Mouse (Mus musculus): Measurements from ENCODE around the gene Ugt3a1. TPM values are rescaled to one million over a fixed set of nuclear protein-coding genes. Genes with fewer than 3 reads are reported as not detected.

The Ugt3a1 gene
- total and polyA plus RNA-seq, 3 experiments: not detected

DNA sequence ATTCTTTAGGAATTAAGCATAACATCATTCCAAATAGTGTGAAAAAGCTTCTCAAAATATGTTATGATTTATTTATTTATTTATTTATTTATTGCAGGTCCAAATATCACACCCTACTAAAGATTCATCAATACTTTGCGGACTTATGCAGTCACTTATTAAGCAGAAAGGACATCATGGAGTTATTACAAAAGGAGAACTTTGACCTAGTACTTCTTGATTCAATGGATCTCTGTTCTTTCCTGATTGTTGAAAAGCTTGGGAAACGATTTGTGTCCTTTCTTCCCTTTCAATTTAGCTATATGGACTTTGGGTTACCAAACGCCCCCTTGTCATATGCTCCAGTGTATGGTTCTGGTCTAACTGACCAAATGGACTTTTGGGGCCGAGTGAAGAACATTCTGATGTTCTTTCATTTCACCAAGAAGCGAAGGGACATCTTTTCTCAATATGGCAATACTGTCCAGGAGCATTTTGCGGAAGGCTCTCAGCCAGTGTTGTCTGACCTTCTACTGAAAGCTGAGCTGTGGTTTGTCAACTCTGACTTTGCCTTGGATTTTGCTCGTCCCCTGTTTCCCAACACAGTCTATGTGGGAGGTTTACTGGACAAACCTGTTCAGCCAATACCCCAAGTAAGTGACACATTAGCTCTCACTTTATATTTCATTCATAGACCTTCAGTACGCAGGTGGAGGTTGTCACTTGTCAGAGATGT is 29.4 kb downstream of the Ugt3a1 start:
- H3K4me1 ChIP-seq (ENCODE audit: control insufficient read depth in 1 of 2, insufficient read depth in 2 of 2, low read length in 2 of 2): no peaks in the 10 kb centered on the region
- H3K79me2 ChIP-seq (ENCODE audit: control insufficient read depth, insufficient read depth, low read length, poor library complexity): no peaks in the 10 kb centered on the region
- no peak for DNase-seq (ENCODE audit: low read depth, low spot score)
- H3K36me3 ChIP-seq (ENCODE audit: control insufficient read depth in 1 of 2, insufficient read depth in 2 of 2, low read length in 2 of 2): no peaks in the 10 kb centered on the region
- H3K27me3 ChIP-seq (ENCODE audit: control insufficient read depth in 1 of 2, insufficient read depth in 2 of 2, low read length in 2 of 2): peaks cover 0 to 1% of the 10 kb centered on the region in 2 experiments; a peak in 1 of 4 replicates
- no peak for TF ChIP-seq ELF1 (IDR thresholded peaks at IDR 0.05; ENCODE audit: low read depth, low read length)
- no peaks in the 10 kb centered on the region for H3K9me3 ChIP-seq (replicated peaks; ENCODE audit: insufficient read depth, low read length)
- H3K9ac ChIP-seq (ENCODE audit: control insufficient read depth, low read depth, low read length, poor library complexity, severe bottlenecking): no peak overlapping the region
- H3K27ac ChIP-seq (ENCODE audit: control insufficient read depth, low read depth, low read length): no peak overlapping the region
- H3K4me3 ChIP-seq (ENCODE audit: control insufficient read depth in 1 of 2, insufficient read depth in 1 of 2, low read depth in 2 of 2, low read length in 2 of 2): no peak overlapping the region

DNA sequence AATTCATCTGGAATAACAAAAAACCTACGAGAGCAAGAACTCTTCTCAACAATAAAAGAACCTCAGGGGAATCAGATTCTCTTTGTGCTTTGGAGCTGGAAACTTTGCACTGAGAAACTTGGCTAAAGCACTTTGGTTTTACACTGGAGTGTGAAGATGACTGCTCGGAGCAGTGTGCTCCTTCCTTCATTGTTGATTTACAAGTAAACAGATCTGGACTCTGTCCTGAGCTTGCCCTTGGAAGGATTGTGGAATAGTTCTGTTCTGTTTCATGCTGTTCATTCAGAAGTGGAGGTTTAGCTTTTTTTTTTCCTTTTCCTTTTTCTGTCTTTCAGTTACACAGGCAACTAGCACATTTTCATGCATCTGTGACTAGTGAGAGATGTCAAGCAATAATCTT is 57.9 kb downstream of the Ugt3a1 start:
- no peak for TF ChIP-seq POLR2AphosphoS5 (IDR thresholded peaks at IDR 0.05; ENCODE audit: borderline replicate concordance, low read depth, low read length)
- no peak for TF ChIP-seq MAFK (IDR thresholded peaks at IDR 0.05; ENCODE audit: borderline replicate concordance, low read depth, low read length)
- no peak for TF ChIP-seq ZC3H11A (IDR thresholded peaks at IDR 0.05; ENCODE audit: low read depth, low read length)
- TF ChIP-seq USF1 (IDR thresholded peaks at IDR 0.05; ENCODE audit: low read depth, low read length): no peak
- TF ChIP-seq TAL1 (IDR thresholded peaks at IDR 0.05; ENCODE audit: low read length): no peak
- TF ChIP-seq POLR2AphosphoS2 (IDR thresholded peaks at IDR 0.05; ENCODE audit: low read length): no peak
- TF ChIP-seq JUND (IDR thresholded peaks at IDR 0.05; ENCODE audit: low read depth, low read length): no peak
- TF ChIP-seq RCOR1 (IDR thresholded peaks at IDR 0.05; ENCODE audit: low read depth, low read length): no peak
- no peak for TF ChIP-seq RAD21 (IDR thresholded peaks at IDR 0.05; ENCODE audit: low read depth, low read length)
- TF ChIP-seq TBP (IDR thresholded peaks at IDR 0.05; ENCODE audit: low read depth, low read length): no peak
- TF ChIP-seq CTCF (IDR thresholded peaks at IDR 0.05 in 2 of 3, conservative IDR thresholded peaks at IDR 0.05 in 1 of 3; ENCODE audit: control insufficient read depth in 1 of 3, insufficient read depth in 1 of 3, low read depth in 2 of 3, low read length in 3 of 3, poor library complexity in 1 of 3, severe bottlenecking in 1 of 3): no peak
- Histone ChIP-seq H3K4me3 (ENCODE audit: control insufficient read depth in 1 of 2, insufficient read depth in 1 of 2, low read depth in 2 of 2, low read length in 2 of 2) (no peak overlapping the region), H3K27me3 (ENCODE audit: control insufficient read depth in 1 of 2, insufficient read depth in 2 of 2, low read length in 2 of 2) (no peaks in the 10 kb centered on the region), H3K79me2 (ENCODE audit: control insufficient read depth, insufficient read depth, low read length, poor library complexity) (no peaks in the 10 kb centered on the region), H3K9me3 (replicated peaks; ENCODE audit: insufficient read depth, low read length) (no peaks in the 10 kb centered on the region), H3K4me1 (ENCODE audit: control insufficient read depth in 1 of 2, insufficient read depth in 2 of 2, low read length in 2 of 2) (no peaks in the 10 kb centered on the region), H3K9ac (ENCODE audit: control insufficient read depth, low read depth, low read length, poor library complexity, severe bottlenecking) (no peak overlapping the region), H3K27ac (ENCODE audit: control insufficient read depth, low read depth, low read length) (no peak overlapping the region), H3K36me3 (ENCODE audit: control insufficient read depth in 1 of 2, insufficient read depth in 2 of 2, low read length in 2 of 2) (no peaks in the 10 kb centered on the region)
- no peak for DNase-seq (ENCODE audit: low read depth, low spot score)

DNA sequence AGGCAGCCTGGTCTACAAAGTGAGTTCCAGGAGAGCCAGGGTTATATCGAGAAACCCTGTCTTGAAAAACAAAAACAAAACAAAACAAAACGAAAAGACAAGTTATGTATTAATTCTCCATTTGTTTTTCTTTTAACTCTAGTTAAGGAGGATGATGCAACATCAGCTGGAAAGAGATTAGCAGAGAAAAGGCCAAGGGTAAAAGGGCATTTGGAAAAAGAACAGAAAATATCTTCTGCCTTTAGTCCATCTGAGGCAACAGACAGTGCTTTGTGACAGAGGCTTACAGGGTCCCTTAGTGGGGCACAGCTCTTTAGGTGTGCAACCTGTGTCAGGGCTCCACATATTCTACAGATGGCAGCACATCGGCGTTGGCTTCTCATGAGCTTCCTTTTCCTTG is 58.7 kb downstream of the Ugt3a1 start, which contains the start of gene Ugt3a2:
TSS of gene Ugt3a2 (plus strand) at position 210 of the 400 bp plus-strand sequence.
- TF ChIP-seq SMC3 (IDR thresholded peaks at IDR 0.05; ENCODE audit: low read depth, low read length): no peak
- TF ChIP-seq ZNF384 (IDR thresholded peaks at IDR 0.05; ENCODE audit: low read depth, low read length): no peak
- TF ChIP-seq CHD1 (IDR thresholded peaks at IDR 0.05; ENCODE audit: low read depth, low read length): no peak
- TF ChIP-seq MAFK (IDR thresholded peaks at IDR 0.05; ENCODE audit: borderline replicate concordance, low read depth, low read length): no peak
- no peak for TF ChIP-seq MXI1 (IDR thresholded peaks at IDR 0.05; ENCODE audit: low read depth, low read length)
- TF ChIP-seq TCF12 (IDR thresholded peaks at IDR 0.05; ENCODE audit: low read depth, low read length): no peak
- no peak for TF ChIP-seq POLR2A (IDR thresholded peaks at IDR 0.05; ENCODE audit: control insufficient read depth in 1 of 2, insufficient read depth in 1 of 2, low read depth in 1 of 2, low read length in 2 of 2, poor library complexity in 1 of 2)
- TF ChIP-seq NELFE (IDR thresholded peaks at IDR 0.05; ENCODE audit: low read depth, low read length): no peak
- no peak for TF ChIP-seq ETS1 (IDR thresholded peaks at IDR 0.05; ENCODE audit: low read depth, low read length)
- TF ChIP-seq ZC3H11A (IDR thresholded peaks at IDR 0.05; ENCODE audit: low read depth, low read length): no peak
- no peak for TF ChIP-seq UBTF (IDR thresholded peaks at IDR 0.05; ENCODE audit: borderline replicate concordance, insufficient read depth, low read depth, low read length)
- TF ChIP-seq ZKSCAN1 (IDR thresholded peaks at IDR 0.05; ENCODE audit: low read depth, low read length): no peak
- no peak within 1 kb of the TSS for H3K4me3 ChIP-seq (ENCODE audit: control insufficient read depth in 1 of 2, insufficient read depth in 1 of 2, low read depth in 2 of 2, low read length in 2 of 2)
- H3K4me1 ChIP-seq (ENCODE audit: control insufficient read depth in 1 of 2, insufficient read depth in 2 of 2, low read length in 2 of 2): no peaks in the 10 kb centered on the region
- H3K27ac ChIP-seq (ENCODE audit: control insufficient read depth, low read depth, low read length): no peak within 1 kb of the TSS
- no peaks in the 10 kb centered on the region for H3K27me3 ChIP-seq (ENCODE audit: control insufficient read depth in 1 of 2, insufficient read depth in 2 of 2, low read length in 2 of 2)
- no peaks in the 10 kb centered on the region for H3K9me3 ChIP-seq (replicated peaks; ENCODE audit: insufficient read depth, low read length)
- no peaks in the 10 kb centered on the region for H3K79me2 ChIP-seq (ENCODE audit: control insufficient read depth, insufficient read depth, low read length, poor library complexity)
- no peak for DNase-seq (ENCODE audit: low read depth, low spot score)
- H3K9ac ChIP-seq (ENCODE audit: control insufficient read depth, low read depth, low read length, poor library complexity, severe bottlenecking): no peak within 1 kb of the TSS
- no peaks in the 10 kb centered on the region for H3K36me3 ChIP-seq (ENCODE audit: control insufficient read depth in 1 of 2, insufficient read depth in 2 of 2, low read length in 2 of 2)

Data from MEL (cell line).